Mouse (Mus musculus) forebrain, embryonic 16.5 days (tissue): Measurements from ENCODE around the gene Actg2. TPM values are rescaled to one million over a fixed set of nuclear protein-coding genes. Genes with fewer than 3 reads are reported as not detected.

Source experiments
- ATAC-seq: fragments of 200-750 bp; cut with Nextera tagmentation; 2 replicates; pipeline ENCODE4 v1.8.0; 2017; ENCODE audit warnings: mild to moderate bottlenecking, moderate library complexity
- H3K27ac ChIP-seq: fragments of 300-500 bp; sonication (generic); 2 replicates; pipeline ENCODE4 v1.5.1; 2014; ENCODE audit warnings: low read length, control low read depth
- H3K27me3 ChIP-seq: fragments of 300-500 bp; sonication (generic); replicated peaks from 2 replicates; pipeline ENCODE4 v1.6.1; 2014; ENCODE audit warnings: low read length; ENCODE audit not compliant: control insufficient read depth, insufficient read depth
- H3K36me3 ChIP-seq: fragments of 300-500 bp; sonication (generic); 2 replicates; pipeline ENCODE4 v1.6.1; 2014; ENCODE audit not compliant: control insufficient read depth, insufficient read depth
- H3K4me1 ChIP-seq: fragments of 300-500 bp; sonication (generic); replicated peaks from 2 replicates; pipeline ENCODE4 v1.6.1; 2014; ENCODE audit warnings: low read length; ENCODE audit not compliant: control insufficient read depth, insufficient read depth
- H3K4me2 ChIP-seq: fragments of 300-500 bp; sonication (generic); 2 replicates; pipeline ENCODE4 v1.6.1; 2014; ENCODE audit warnings: mild to moderate bottlenecking, low read length, control low read depth
- H3K4me3 ChIP-seq: fragments of 300-500 bp; sonication (generic); replicated peaks from 2 replicates; pipeline ENCODE4 v1.5.1; 2014; ENCODE audit warnings: mild to moderate bottlenecking, low read length, control low read depth
- H3K9ac ChIP-seq: fragments of 300-500 bp; sonication (generic); replicated peaks from 2 replicates; pipeline ENCODE4 v1.6.1; 2014; ENCODE audit warnings: low read depth, low read length, control low read depth
- H3K9me3 ChIP-seq: fragments of 300-500 bp; sonication (generic); 2 replicates; pipeline ENCODE4 v1.6.1; 2016; ENCODE audit warnings: low read length; ENCODE audit not compliant: control insufficient read depth
- WGBS: fragments of 180-500 bp; shearing (Covaris S2); extraction: QIAGEN DNeasy Blood & Tissue Kit; methylation state at CpG from one replicate; pipeline ENCODE4 v1.1.7; 2014; 5-methylcytosine and 5-hydroxymethylcytosine counted together
- polyA plus RNA-seq: library from polyadenylated mRNA; unstranded; fragments of >200 nt; fragmentation: Nextera tagmentation; extraction: Ambion mirVana; gene quantifications from 2 replicates; pipeline ENCODE4 v1.2.1, GENCODE M21; 2015

Actg2 gene
- polyA plus RNA-seq, 1 experiment from 2014 or later = 1.9 TPM

DNA sequence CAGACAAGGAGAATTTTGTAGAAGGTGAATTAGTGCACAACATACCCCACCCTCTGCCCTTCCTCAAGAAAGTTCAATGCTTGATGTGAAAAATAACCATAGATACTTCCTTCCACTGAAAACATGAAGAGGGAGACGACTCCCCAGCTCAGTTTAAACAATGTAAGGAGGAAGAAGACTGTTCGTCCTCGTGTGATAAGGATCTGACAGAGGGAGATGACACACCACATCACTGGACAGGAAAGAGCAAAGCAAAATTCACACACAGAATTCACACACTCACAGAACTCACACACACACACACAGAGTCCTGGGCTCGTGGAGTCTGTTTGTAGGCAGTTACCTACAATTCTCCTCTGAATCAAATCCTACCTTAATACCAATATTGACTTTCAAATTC lies 45.4 kb downstream of the Actg2 start:
- Histone ChIP-seq H3K4me2 (no peak overlapping the region), H3K27me3 (no peaks in the 10 kb centered on the region), H3K4me3 (no peak overlapping the region), H3K9me3 (no peaks in the 10 kb centered on the region), H3K36me3 (peaks cover 24% of the 10 kb centered on the region), H3K9ac (no peak overlapping the region), H3K4me1 (peaks cover 3% of the 10 kb centered on the region; the same call in 1 of the 2 replicates), H3K27ac (no peak overlapping the region)
- ATAC-seq = no peak
- 86% methylated on average over 4 of the region's 4 CpGs for WGBS

DNA sequence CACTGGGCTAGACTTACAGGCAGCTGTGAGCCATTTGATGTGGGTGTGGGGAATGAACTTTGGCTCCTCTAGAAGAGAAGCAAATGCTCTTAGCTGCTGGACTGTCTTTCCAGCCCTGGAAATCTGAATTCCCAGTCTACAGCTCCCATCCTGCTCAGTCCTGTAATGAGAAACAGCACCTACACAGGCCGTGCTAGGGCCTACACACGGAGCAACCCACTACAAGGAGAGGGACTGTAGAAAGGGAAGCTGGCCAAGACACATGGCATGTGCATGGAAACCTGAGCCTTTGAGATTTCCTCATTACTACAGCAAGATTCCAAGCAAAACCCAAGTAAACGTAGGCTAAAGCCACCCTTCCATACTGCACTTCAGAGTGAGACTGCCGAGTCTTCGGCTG lies 47.9 kb downstream of the Actg2 start:
- peaks cover 21% of the 10 kb centered on the region for H3K36me3 ChIP-seq
- H3K27me3 ChIP-seq = no peaks in the 10 kb centered on the region
- no peak for ATAC-seq
- H3K4me3 ChIP-seq = no peak overlapping the region
- peaks cover 4% of the 10 kb centered on the region; the same call in 1 of the 2 replicates for H3K4me1 ChIP-seq
- no peak overlapping the region for H3K27ac ChIP-seq
- H3K4me2 ChIP-seq = no peak overlapping the region
- 84% methylated on average over 5 of the region's 5 CpGs for WGBS
- H3K9ac ChIP-seq = no peak overlapping the region
- no peaks in the 10 kb centered on the region for H3K9me3 ChIP-seq

DNA sequence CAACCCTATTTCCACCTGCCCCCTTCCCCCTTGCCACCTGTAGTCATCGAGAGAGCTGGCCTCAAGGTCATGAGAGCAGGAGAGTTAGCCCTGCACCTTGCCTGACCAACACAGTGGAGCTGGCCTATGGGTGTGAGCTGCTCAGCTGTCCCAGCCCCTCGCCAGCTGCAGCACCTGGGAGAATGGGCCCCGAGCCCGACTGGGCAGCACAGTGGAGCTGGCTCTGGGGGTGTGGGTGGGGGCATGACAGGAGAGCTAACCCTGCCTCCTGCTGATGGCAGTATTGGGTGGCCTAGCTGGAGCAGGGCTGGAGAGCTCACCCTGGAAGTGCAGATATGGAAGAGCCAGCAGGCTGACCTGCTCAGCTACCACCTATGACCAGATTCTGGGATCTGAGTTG lies 48.8 kb downstream of the Actg2 start:
- no peak for ATAC-seq
- H3K4me3 ChIP-seq = no peak overlapping the region
- H3K9ac ChIP-seq = no peak overlapping the region
- no peaks in the 10 kb centered on the region for H3K9me3 ChIP-seq
- H3K27ac ChIP-seq = no peak overlapping the region
- peaks cover 21% of the 10 kb centered on the region for H3K36me3 ChIP-seq
- 90% methylated on average over 4 of the region's 4 CpGs for WGBS
- no peak overlapping the region for H3K4me2 ChIP-seq
- no peaks in the 10 kb centered on the region for H3K27me3 ChIP-seq
- H3K4me1 ChIP-seq = peaks cover 4% of the 10 kb centered on the region; the same call in 1 of the 2 replicates

DNA sequence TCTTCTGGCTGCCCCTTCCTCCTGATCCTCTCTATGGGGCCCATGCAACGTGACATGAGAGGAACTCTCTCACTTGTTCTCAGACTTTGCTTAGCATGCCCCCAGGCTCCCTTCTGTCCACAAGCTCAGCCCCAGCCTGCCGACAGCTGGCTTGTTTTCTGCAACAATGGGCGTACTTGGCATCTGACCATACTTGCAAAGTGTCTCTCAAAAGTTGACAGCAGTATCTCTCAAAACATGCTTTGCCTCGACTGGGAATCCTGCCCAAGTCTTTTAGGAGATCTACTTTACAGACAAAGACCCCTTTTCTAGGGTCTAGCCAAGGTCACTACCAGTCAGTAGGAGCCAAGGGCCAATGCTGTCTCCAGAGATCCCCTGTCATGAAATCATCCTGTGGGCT lies 50.2 kb downstream of the Actg2 start:
- WGBS = 37% methylated on average over 4 of the region's 4 CpGs
- H3K4me2 ChIP-seq = no peak overlapping the region
- no peak overlapping the region; the same call in 1 of the 2 replicates for H3K27ac ChIP-seq
- no peak overlapping the region for H3K4me3 ChIP-seq
- H3K27me3 ChIP-seq = no peaks in the 10 kb centered on the region
- H3K36me3 ChIP-seq = peaks cover 25% of the 10 kb centered on the region
- ATAC-seq = peak; percentile 62; the same call in 1 of the 2 replicates
- H3K9ac ChIP-seq = no peak overlapping the region
- H3K4me1 ChIP-seq = peaks cover 4% of the 10 kb centered on the region; the same call in 1 of the 2 replicates
- H3K9me3 ChIP-seq = no peaks in the 10 kb centered on the region

DNA sequence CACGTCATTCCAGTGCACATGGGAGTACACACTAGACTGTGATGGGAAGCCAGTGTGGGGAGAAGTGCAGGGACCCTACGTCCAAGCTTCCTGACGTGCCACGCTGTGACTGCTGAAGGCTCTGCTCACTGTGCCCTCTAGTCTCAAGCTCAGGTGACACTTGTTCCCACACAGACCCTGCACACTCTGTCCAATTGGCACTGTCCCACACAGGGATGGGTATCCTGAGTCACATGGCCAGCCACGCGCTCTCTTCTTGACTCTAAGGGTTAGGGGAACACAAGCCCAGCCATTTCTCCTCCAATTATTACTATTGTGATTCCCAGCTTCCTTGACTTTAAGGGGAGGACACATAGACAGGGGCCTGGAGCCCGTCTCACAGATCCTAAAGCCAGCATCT lies 52.3 kb downstream of the Actg2 start:
- peaks cover 27% of the 10 kb centered on the region; the same call in 1 of the 2 replicates for H3K36me3 ChIP-seq
- WGBS = 96% methylated on average over 7 of the region's 7 CpGs

DNA sequence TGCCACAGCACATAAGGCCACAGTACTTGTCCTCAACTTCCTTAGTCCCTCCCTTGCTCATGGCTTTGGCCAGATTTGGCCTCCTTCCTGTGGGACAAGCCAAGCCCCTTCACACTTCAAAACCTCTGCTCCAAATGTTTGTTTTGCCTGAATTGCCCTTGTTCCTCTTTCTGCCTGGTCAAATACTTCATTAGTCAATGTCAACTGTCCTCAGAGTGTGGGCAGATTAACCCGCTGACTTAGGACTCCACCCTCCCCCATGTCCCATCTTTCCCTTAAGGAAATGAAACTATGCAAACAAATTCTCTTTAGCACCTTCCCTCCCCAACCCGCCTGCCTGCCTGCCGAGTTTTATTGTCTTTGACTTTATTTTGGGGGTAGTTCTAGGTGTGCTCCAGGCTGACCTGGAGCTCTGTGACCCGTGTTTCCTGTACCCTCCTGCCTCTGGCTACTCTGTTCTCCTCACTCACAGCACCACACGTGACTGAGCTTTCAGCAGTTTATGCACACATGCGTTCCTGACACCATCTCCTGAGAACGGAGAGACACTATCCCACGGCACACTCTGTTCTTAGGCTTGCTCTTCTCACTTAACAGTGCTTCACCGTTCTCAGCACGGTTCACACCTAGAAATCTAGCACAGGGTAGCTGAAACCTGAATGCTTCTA lies 53.5 kb downstream of the Actg2 start:
- WGBS = 87% methylated on average over 10 of the region's 10 CpGs
- Histone ChIP-seq H3K27ac (no peak overlapping the region), H3K9me3 (no peaks in the 10 kb centered on the region), H3K4me3 (no peak overlapping the region), H3K4me1 (peaks cover 4% of the 10 kb centered on the region; the same call in 1 of the 2 replicates), H3K4me2 (no peak overlapping the region), H3K36me3 (peaks cover 22% of the 10 kb centered on the region; the same call in 1 of the 2 replicates), H3K9ac (no peak overlapping the region), H3K27me3 (no peaks in the 10 kb centered on the region)
- no peak for ATAC-seq

More for the DNA sequence above, 52.3 kb downstream of the Actg2 start:
- Histone ChIP-seq H3K4me3 (no peak overlapping the region), H3K27ac (no peak overlapping the region), H3K9ac (no peak overlapping the region), H3K27me3 (no peaks in the 10 kb centered on the region), H3K9me3 (no peaks in the 10 kb centered on the region), H3K4me1 (peaks cover 4% of the 10 kb centered on the region; the same call in 1 of the 2 replicates), H3K4me2 (no peak overlapping the region)
- ATAC-seq = no peak

DNA sequence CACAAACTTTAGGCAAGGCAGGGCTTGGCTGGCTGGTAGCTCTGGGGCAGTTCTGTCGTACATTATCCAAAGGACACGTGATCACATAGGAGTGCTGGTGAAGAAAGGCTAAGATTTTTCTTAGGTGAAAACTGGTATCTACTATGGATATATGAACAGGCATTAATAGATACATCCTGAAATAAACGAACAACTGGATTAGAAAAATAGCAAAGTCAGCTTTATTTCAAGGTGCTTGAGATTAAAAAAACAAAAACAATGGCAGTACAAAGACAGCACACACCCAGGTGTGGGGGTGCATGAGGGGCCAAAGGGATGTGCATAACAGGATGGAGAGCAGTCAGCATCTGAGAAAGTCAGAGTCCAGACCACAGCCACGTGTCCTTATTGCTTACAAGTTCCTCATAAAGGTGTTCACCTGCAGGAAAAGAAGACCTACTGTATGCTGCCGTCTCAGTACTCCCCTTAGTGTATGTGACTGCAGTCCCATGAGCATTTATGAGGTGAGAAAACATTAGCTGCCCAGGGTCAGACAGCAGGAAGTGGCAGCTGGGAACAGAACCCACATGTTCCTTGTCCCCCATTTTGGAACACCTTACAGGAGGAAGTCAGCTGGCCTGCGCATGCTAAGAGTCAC lies 55.9 kb downstream of the Actg2 start:
- H3K27me3 ChIP-seq = no peaks in the 10 kb centered on the region
- H3K9ac ChIP-seq = no peak overlapping the region
- no peaks in the 10 kb centered on the region for H3K4me1 ChIP-seq
- 89% methylated on average over 6 of the region's 6 CpGs for WGBS
- ATAC-seq = no peak
- no peak overlapping the region for H3K27ac ChIP-seq
- H3K9me3 ChIP-seq = no peaks in the 10 kb centered on the region
- no peak overlapping the region for H3K4me3 ChIP-seq
- H3K36me3 ChIP-seq = peaks cover 17% of the 10 kb centered on the region; the same call in 1 of the 2 replicates
- no peak overlapping the region for H3K4me2 ChIP-seq

DNA sequence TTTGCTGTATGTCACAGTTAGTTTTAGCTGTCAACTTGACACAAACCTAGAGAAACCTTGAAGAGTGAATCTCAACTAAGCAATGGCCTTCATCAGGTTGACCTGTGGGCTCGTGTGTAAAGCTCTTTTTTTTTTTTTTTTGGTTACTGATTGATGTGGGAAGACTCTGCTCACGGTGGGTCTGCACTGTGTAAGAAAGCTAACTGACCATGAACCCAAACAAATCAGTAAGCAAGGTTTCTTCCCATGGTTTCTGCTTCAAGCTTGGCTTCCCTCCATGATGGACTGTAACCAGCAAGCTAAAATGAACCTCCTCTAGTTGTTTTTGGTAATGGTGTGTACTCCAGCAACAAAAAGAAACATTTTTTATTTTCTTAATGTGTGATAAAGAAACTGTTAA lies 56.9 kb downstream of the Actg2 start:
- no peak overlapping the region for H3K9ac ChIP-seq
- no peak overlapping the region for H3K4me3 ChIP-seq
- H3K4me1 ChIP-seq = no peaks in the 10 kb centered on the region
- no peak for ATAC-seq
- no peaks in the 10 kb centered on the region for H3K9me3 ChIP-seq
- no peak overlapping the region for H3K27ac ChIP-seq
- 79% methylated on average over 2 of the region's 2 CpGs for WGBS
- H3K36me3 ChIP-seq = peaks cover 17% of the 10 kb centered on the region; the same call in 1 of the 2 replicates
- no peak overlapping the region for H3K4me2 ChIP-seq
- no peaks in the 10 kb centered on the region for H3K27me3 ChIP-seq

DNA sequence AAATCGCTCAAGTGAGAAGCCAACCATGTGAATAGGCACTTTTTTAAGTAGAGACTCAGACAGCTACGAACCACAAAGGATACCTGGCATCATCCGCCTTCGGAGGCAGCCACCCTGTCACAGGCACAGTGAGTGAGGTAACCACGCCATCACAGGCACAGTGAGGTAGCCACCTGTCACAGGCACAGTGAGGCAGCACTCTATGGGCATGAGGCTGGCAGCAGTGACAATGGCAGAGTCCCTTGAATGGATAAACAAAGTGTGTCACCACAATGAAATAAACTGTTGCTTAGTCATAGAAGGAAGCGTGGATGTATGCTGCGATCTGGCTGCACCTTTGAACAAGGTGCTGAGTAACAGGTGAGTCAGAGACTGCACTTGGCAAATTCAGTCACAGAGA lies 57.4 kb downstream of the Actg2 start:
- no peaks in the 10 kb centered on the region for H3K27me3 ChIP-seq
- H3K4me1 ChIP-seq = no peaks in the 10 kb centered on the region
- no peak overlapping the region for H3K4me3 ChIP-seq
- H3K9me3 ChIP-seq = no peaks in the 10 kb centered on the region
- H3K36me3 ChIP-seq = peaks cover 17% of the 10 kb centered on the region; the same call in 1 of the 2 replicates
- WGBS = 92% methylated on average over 7 of the region's 7 CpGs
- H3K27ac ChIP-seq = no peak overlapping the region
- no peak overlapping the region for H3K9ac ChIP-seq
- no peak for ATAC-seq
- H3K4me2 ChIP-seq = no peak overlapping the region
